Mouse (Mus musculus) hindbrain, embryonic 13.5 days (tissue): Measurements from ENCODE around the gene Top1. TPM values are rescaled to one million over a fixed set of nuclear protein-coding genes. Genes with fewer than 3 reads are reported as not detected.

Source experiments
- ATAC-seq: fragments of 200-750 bp; cut with Nextera tagmentation; 2 replicates; pipeline ENCODE4 v1.8.0; 2017; ENCODE audit warnings: moderate TSS enrichment; ENCODE audit not compliant: low FRiP score
- H3K27ac ChIP-seq: fragments of 300-500 bp; sonication (generic); 2 replicates; pipeline ENCODE4 v1.5.1; 2015; ENCODE audit warnings: inconsistent platforms, mild to moderate bottlenecking, moderate library complexity
- H3K27me3 ChIP-seq: fragments of 300-500 bp; sonication (generic); 2 replicates; pipeline ENCODE4 v1.6.1; 2015; ENCODE audit warnings: mild to moderate bottlenecking, inconsistent platforms
- H3K36me3 ChIP-seq: fragments of 300-500 bp; sonication (generic); 2 replicates; pipeline ENCODE4 v1.6.1; 2015; ENCODE audit warnings: mild to moderate bottlenecking, inconsistent platforms
- H3K4me1 ChIP-seq: fragments of 300-500 bp; sonication (generic); replicated peaks from 2 replicates; pipeline ENCODE4 v1.6.1; 2015; ENCODE audit warnings: inconsistent platforms
- H3K4me2 ChIP-seq: fragments of 300-500 bp; sonication (generic); 2 replicates; pipeline ENCODE4 v1.6.1; 2015; ENCODE audit warnings: inconsistent platforms, mild to moderate bottlenecking, moderate library complexity
- H3K4me3 ChIP-seq: fragments of 300-500 bp; sonication (generic); 2 replicates; pipeline ENCODE4 v1.5.1; 2015; ENCODE audit warnings: mild to moderate bottlenecking, inconsistent platforms
- H3K9ac ChIP-seq: fragments of 300-500 bp; sonication (generic); 2 replicates; pipeline ENCODE4 v1.6.1; 2015; ENCODE audit warnings: mild to moderate bottlenecking, inconsistent platforms
- H3K9me3 ChIP-seq: fragments of 300-500 bp; sonication (generic); 2 replicates; pipeline ENCODE4 v1.6.1; 2016; ENCODE audit warnings: inconsistent platforms
- WGBS: fragments of 180-500 bp; shearing (Covaris S2); methylation state at CpG from one replicate; pipeline ENCODE4 v1.1.7; 2015; 5-methylcytosine and 5-hydroxymethylcytosine counted together
- polyA plus RNA-seq: library from polyadenylated mRNA; unstranded; fragments of >200 nt; fragmentation: Nextera tagmentation; extraction: Ambion mirVana; gene quantifications from 2 replicates; pipeline ENCODE4 v1.2.1, GENCODE M21; 2015

Gene Top1
- polyA plus RNA-seq, 1 experiment from 2014 or later = 98.4 TPM

GRCm38 (mm10) chr2:160739647-160740356 lies 94.1 kb downstream of the Top1 start:
- Histone ChIP-seq H3K4me3 (no peak overlapping the region), H3K9me3 (no peaks in the 10 kb centered on the region), H3K27ac (peak overlapping the region; percentile 44), H3K27me3 (no peaks in the 10 kb centered on the region), H3K4me1 (peaks cover 93% of the 10 kb centered on the region), H3K36me3 (peaks cover 54% of the 10 kb centered on the region), H3K9ac (no peak overlapping the region), H3K4me2 (no peak overlapping the region)
- WGBS = 60% methylated on average over 2 of the region's 2 CpGs
- ATAC-seq = no peak

GRCm38 (mm10) chr2:160740521-160741156 lies 95.0 kb downstream of the Top1 start:
- Histone ChIP-seq H3K27me3 (no peaks in the 10 kb centered on the region), H3K4me3 (no peak overlapping the region), H3K4me1 (peaks cover 91% of the 10 kb centered on the region), H3K36me3 (peaks cover 51% of the 10 kb centered on the region), H3K4me2 (no peak overlapping the region), H3K9me3 (no peaks in the 10 kb centered on the region), H3K9ac (no peak overlapping the region), H3K27ac (peak overlapping the region; percentile 40)
- no peak for ATAC-seq
- WGBS = 61% methylated on average over 11 of the region's 11 CpGs

GRCm38 (mm10) chr2:160741580-160741979 lies 95.9 kb downstream of the Top1 start:
- no peak for ATAC-seq
- Histone ChIP-seq H3K27ac (peak overlapping the region; percentile 45), H3K36me3 (peaks cover 50% of the 10 kb centered on the region), H3K4me2 (no peak overlapping the region), H3K4me1 (peaks cover 82% of the 10 kb centered on the region), H3K9ac (no peak overlapping the region), H3K9me3 (no peaks in the 10 kb centered on the region), H3K27me3 (no peaks in the 10 kb centered on the region), H3K4me3 (no peak overlapping the region)
- 88% methylated on average over 3 of the region's 3 CpGs for WGBS

- H3K36me3 ChIP-seq = peaks cover 50% of the 10 kb centered on the region
- H3K27me3 ChIP-seq = no peaks in the 10 kb centered on the region
- no peaks in the 10 kb centered on the region for H3K9me3 ChIP-seq
- peaks cover 76% of the 10 kb centered on the region for H3K4me1 ChIP-seq
- H3K4me3 ChIP-seq = no peak overlapping the region
- H3K4me2 ChIP-seq = no peak overlapping the region
- WGBS = 78% methylated on average over 1 of the region's 1 CpGs
- no peak for ATAC-seq
- H3K9ac ChIP-seq = 0 out of 2 replicates have a peak overlapping the region, but pooled peaks have one; percentile 24
- H3K27ac ChIP-seq = peak overlapping the region; percentile 45
Measured at GRCm38 (mm10) chr2:160742161-160742609, 96.5 kb downstream of the Top1 start.

GRCm38 (mm10) chr2:160744040-160744822 lies 98.5 kb downstream of the Top1 start:
- H3K9ac ChIP-seq = 0 out of 2 replicates have a peak overlapping the region, but pooled peaks have one; percentile 5
- no peak for ATAC-seq
- H3K4me3 ChIP-seq = no peak overlapping the region
- 0 out of 2 replicates have a peak overlapping the region, but pooled peaks have one; percentile 30 for H3K27ac ChIP-seq
- 86% methylated on average over 7 of the region's 7 CpGs for WGBS
- no peak overlapping the region for H3K4me2 ChIP-seq
- no peaks in the 10 kb centered on the region for H3K27me3 ChIP-seq
- H3K36me3 ChIP-seq = peaks cover 55% of the 10 kb centered on the region
- no peaks in the 10 kb centered on the region for H3K9me3 ChIP-seq
- peaks cover 57% of the 10 kb centered on the region for H3K4me1 ChIP-seq

- 84% methylated on average over 5 of the region's 5 CpGs for WGBS
- H3K4me2 ChIP-seq = no peak overlapping the region
- H3K4me1 ChIP-seq = peaks cover 51% of the 10 kb centered on the region
- no peaks in the 10 kb centered on the region for H3K27me3 ChIP-seq
- no peaks in the 10 kb centered on the region for H3K9me3 ChIP-seq
- H3K36me3 ChIP-seq = peaks cover 59% of the 10 kb centered on the region
- no peak for ATAC-seq
- 0 out of 2 replicates have a peak overlapping the region, but pooled peaks have one; percentile 30 for H3K27ac ChIP-seq
- H3K4me3 ChIP-seq = no peak overlapping the region
- H3K9ac ChIP-seq = no peak overlapping the region
Measured at GRCm38 (mm10) chr2:160744823-160745210, 99.1 kb downstream of the Top1 start.

GRCm38 (mm10) chr2:160745497-160745896 lies 99.8 kb downstream of the Top1 start:
- H3K9me3 ChIP-seq = no peaks in the 10 kb centered on the region
- H3K27me3 ChIP-seq = no peaks in the 10 kb centered on the region
- peaks cover 61% of the 10 kb centered on the region for H3K36me3 ChIP-seq
- H3K4me1 ChIP-seq = peaks cover 44% of the 10 kb centered on the region
- H3K9ac ChIP-seq = no peak overlapping the region
- no peak overlapping the region for H3K4me2 ChIP-seq
- 100% methylated on average over 1 of the region's 1 CpGs for WGBS
- no peak overlapping the region for H3K4me3 ChIP-seq
- no peak for ATAC-seq
- no peak overlapping the region for H3K27ac ChIP-seq

- Histone ChIP-seq H3K4me3 (no peak overlapping the region), H3K4me2 (no peak overlapping the region), H3K9ac (no peak overlapping the region), H3K27me3 (no peaks in the 10 kb centered on the region), H3K36me3 (peaks cover 72% of the 10 kb centered on the region), H3K9me3 (no peaks in the 10 kb centered on the region), H3K27ac (no peak overlapping the region), H3K4me1 (peaks cover 33% of the 10 kb centered on the region)
- 93% methylated on average over 5 of the region's 5 CpGs for WGBS
- ATAC-seq = no peak
Measured at GRCm38 (mm10) chr2:160746637-160747036, 100.9 kb downstream of the Top1 start.

GRCm38 (mm10) chr2:160747075-160747474 lies 101.4 kb downstream of the Top1 start:
- peaks cover 29% of the 10 kb centered on the region for H3K4me1 ChIP-seq
- no peak overlapping the region for H3K27ac ChIP-seq
- no peak overlapping the region for H3K4me3 ChIP-seq
- H3K4me2 ChIP-seq = no peak overlapping the region
- H3K27me3 ChIP-seq = no peaks in the 10 kb centered on the region
- H3K9ac ChIP-seq = no peak overlapping the region
- ATAC-seq = no peak
- no peaks in the 10 kb centered on the region for H3K9me3 ChIP-seq
- WGBS = 93% methylated on average over 10 of the region's 10 CpGs
- H3K36me3 ChIP-seq = peaks cover 72% of the 10 kb centered on the region

- no peak overlapping the region for H3K4me3 ChIP-seq
- WGBS = 91% methylated on average over 6 of the region's 6 CpGs
- H3K4me1 ChIP-seq = no peaks in the 10 kb centered on the region
- no peak for ATAC-seq
- no peak overlapping the region for H3K4me2 ChIP-seq
- H3K27me3 ChIP-seq = no peaks in the 10 kb centered on the region
- H3K36me3 ChIP-seq = peaks cover 100% of the 10 kb centered on the region
- no peaks in the 10 kb centered on the region for H3K9me3 ChIP-seq
- no peak overlapping the region for H3K27ac ChIP-seq
- no peak overlapping the region for H3K9ac ChIP-seq
Measured at GRCm38 (mm10) chr2:160756583-160757203, 111.0 kb downstream of the Top1 start.

- H3K9me3 ChIP-seq = no peaks in the 10 kb centered on the region
- ATAC-seq = no peak
- H3K27me3 ChIP-seq = no peaks in the 10 kb centered on the region
- 90% methylated on average over 9 of the region's 9 CpGs for WGBS
- no peak overlapping the region for H3K4me2 ChIP-seq
- no peaks in the 10 kb centered on the region; the same call in 1 of the 2 replicates for H3K4me1 ChIP-seq
- peaks cover 97% of the 10 kb centered on the region for H3K36me3 ChIP-seq
- H3K27ac ChIP-seq = no peak overlapping the region
- no peak overlapping the region for H3K9ac ChIP-seq
- no peak overlapping the region for H3K4me3 ChIP-seq
Measured at GRCm38 (mm10) chr2:160760433-160761184, 114.9 kb downstream of the Top1 start.
